Mouse (Mus musculus): ENCODE measurements around the gene Naa10.

DNA sequence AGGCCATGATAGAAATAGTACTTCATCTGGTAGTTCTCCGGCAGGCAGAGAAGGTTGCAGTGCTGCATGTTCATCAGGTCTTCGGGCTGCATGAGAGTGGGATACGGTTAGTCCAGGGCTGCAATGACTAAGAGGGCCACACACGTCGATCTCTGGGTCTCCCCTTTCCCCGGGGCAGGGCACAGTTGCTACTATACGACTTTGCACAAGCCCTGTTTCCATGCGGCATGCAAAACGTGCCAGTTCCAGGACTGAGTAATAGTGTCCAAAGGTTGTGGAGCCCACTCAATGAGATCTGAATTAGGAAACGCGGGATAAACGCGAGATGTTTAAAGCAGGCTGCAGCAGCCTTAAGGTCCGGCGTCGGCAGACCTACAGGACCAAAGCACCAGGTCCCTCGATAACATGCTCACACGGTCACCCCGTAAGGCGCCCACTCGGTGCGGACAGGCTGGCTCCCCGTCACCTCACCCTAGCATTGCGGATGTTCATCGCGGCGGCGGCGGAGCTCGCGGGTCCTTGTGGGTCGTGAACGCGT is 390 bp downstream of the Naa10 start:
- TF ChIP-seq CTCF (IDR thresholded peaks at IDR 0.05; ENCODE audit: control insufficient read depth, insufficient read depth, low read length) (no peak), POLR2A (IDR thresholded peaks at IDR 0.05; ENCODE audit: borderline replicate concordance, control insufficient read depth, low read depth, low read length) (no peak)

Measured in bone marrow, adult 2 months (tissue).